Mouse (Mus musculus) lung, adult 10 weeks (tissue): Measurements from ENCODE around the gene Ogfrl1. TPM values are rescaled to one million over a fixed set of nuclear protein-coding genes. Genes with fewer than 3 reads are reported as not detected.

Experiments used
- polyA plus RNA-seq: library from polyadenylated mRNA; stranded (reverse); fragments of 350-450 nt; fragmentation: Illumina TruSeq; extraction: RNeasy Lipid Tissue Mini Kit (QIAGEN cat#74804); gene quantifications from one replicate; pipeline ENCODE4 v1.2.3, GENCODE M21; 2014; ENCODE audit warnings: low read depth, low replicate concordance; ENCODE audit not compliant: insufficient read depth

Gene Ogfrl1
- 6.1 TPM for polyA plus RNA-seq

GRCm38 (mm10) chr1:23397623-23398022, at the start of gene Ogfrl1:
Gene Ogfrl1 (minus strand): TSS chr1:23397772.

